In genomic region chr11:93484661-93485060, GRCm38 (mm10) we compare ENCODE assay signal across 12 mouse cellular contexts.
DNase-seq lines count a peak whose midpoint lies in the region.
"Had no signal": no experiment of that assay in that cellular context is flagged by ENCODE, and none has a peak within 500 bp of the region (broad histone marks: within the 10 kb centered on the region; RNA-seq: fewer than 3 reads in every experiment).

No protein-coding gene starts in this region.

- DNase-seq in cerebellum, adult 9-10 months, result peak; percentile 48
- no peak for DNase-seq in cerebellum, adult 11-12 months
- DNase-seq in cerebellum, postnatal 25 days, result peak; percentile 45 to 51
- DNase-seq in cerebellum, postnatal 4 days (ENCODE audit: low spot score in 2 of 2), result no peak
- peak; percentile 50 for DNase-seq in brain, adult 2 months (ENCODE audit: low read depth, low spot score)
- DNase-seq: adrenal gland, adult 8-10 months; adrenal gland, postnatal 14 days; adrenal gland, postnatal 36 days; B cell, adult 2 months; cerebellum, adult 8-10 months; cerebellum, postnatal 14 days; embryo, embryonic 11 days had no signal

Comparison
In these comparisons a context has a peak if more than half of its experiments do, and no peak if none do; other contexts are left out.
1. DNase-seq: peak in cerebellum, adult 9-10 months (single experiment), cerebellum, postnatal 25 days (2 of 2) and brain, adult 2 months (single experiment); none in cerebellum, adult 11-12 months (single experiment) and cerebellum, postnatal 4 days (0 of 2).